Mouse (Mus musculus) G1E (cell line): ENCODE results near the gene Phactr4. TPM values are rescaled to one million over a fixed set of nuclear protein-coding genes. Genes with fewer than 3 reads are reported as not detected.

Experiments
- ATAC-seq: 2 replicates; pipeline ENCODE4 v1.8.0; 2016; ENCODE audit warnings: mild to moderate bottlenecking; ENCODE audit not compliant: insufficient number of reproducible peaks, poor library complexity, low FRiP score, severe bottlenecking; ENCODE audit errors: extremely low read depth
- DNase-seq: peaks from one replicate; pipeline ENCODE4 v3.0.0; 2012; ENCODE audit warnings: low spot score
- H3K27me3 ChIP-seq: 2 replicates; pipeline ENCODE4 v1.6.1; 2012; ENCODE audit warnings: mild to moderate bottlenecking, low read length, inconsistent platforms; ENCODE audit not compliant: insufficient read depth
- H3K36me3 ChIP-seq: replicated peaks from 2 replicates; pipeline ENCODE3; 2012; ENCODE audit warnings: mild to moderate bottlenecking, inconsistent platforms
- H3K4me1 ChIP-seq: 2 replicates; pipeline ENCODE4 v1.6.1; 2012; ENCODE audit warnings: low read depth, low read length, inconsistent platforms, mixed read lengths; ENCODE audit not compliant: insufficient read depth
- H3K4me3 ChIP-seq: 2 replicates; pipeline ENCODE4 v1.5.1; 2012; ENCODE audit warnings: low read depth, mild to moderate bottlenecking, inconsistent platforms, low read length, moderate library complexity, mixed read lengths
- H3K9me3 ChIP-seq: replicated peaks from 2 replicates; pipeline ENCODE4 v1.6.1; 2012; ENCODE audit warnings: inconsistent platforms
- CTCF ChIP-seq: IDR thresholded peaks from 2 replicates; pipeline ENCODE4 v1.5.1; 2012; ENCODE audit warnings: low read depth, low read length, inconsistent platforms, mixed read lengths
- GATA1 ChIP-seq: IDR thresholded peaks from 2 replicates; pipeline ENCODE4 v1.6.1; 2012; ENCODE audit warnings: borderline replicate concordance, low read length, inconsistent platforms, mixed read lengths
- GATA2 ChIP-seq: IDR thresholded peaks from 2 replicates; pipeline ENCODE4 v1.6.1; 2012; ENCODE audit warnings: low read depth, low read length, inconsistent platforms, borderline replicate concordance
- POLR2AphosphoS5 ChIP-seq: IDR thresholded peaks from 2 replicates; pipeline ENCODE4 v1.6.1; 2012; ENCODE audit warnings: low read depth, low read length, inconsistent platforms; ENCODE audit not compliant: insufficient replicate concordance
- TAL1 ChIP-seq: conservative IDR thresholded peaks from 2 replicates; pipeline ENCODE4 v1.6.1; 2012; ENCODE audit warnings: low read depth, low read length, inconsistent platforms, mixed read lengths
- polyA plus RNA-seq: library from polyadenylated mRNA; stranded (reverse); fragments of >175 nt; gene quantifications from 2 replicates; pipeline ENCODE4 v1.2.3, GENCODE M21; 2012
- total RNA-seq, 2 experiments: library from RNA; stranded (forward) in 1 of 2; stranded (reverse) in 1 of 2; fragments of 200-1000 nt in 1 of 2; fragments of >200 nt in 1 of 2; fragmentation: Nextera tagmentation in 1 of 2; gene quantifications; 2 replicates each; pipeline ENCODE4 v1.2.3; 2014 to 2017

The Phactr4 gene
- total and polyA plus RNA-seq, 3 experiments: 7.7 to 72.5 (median 15.2) TPM

DNA sequence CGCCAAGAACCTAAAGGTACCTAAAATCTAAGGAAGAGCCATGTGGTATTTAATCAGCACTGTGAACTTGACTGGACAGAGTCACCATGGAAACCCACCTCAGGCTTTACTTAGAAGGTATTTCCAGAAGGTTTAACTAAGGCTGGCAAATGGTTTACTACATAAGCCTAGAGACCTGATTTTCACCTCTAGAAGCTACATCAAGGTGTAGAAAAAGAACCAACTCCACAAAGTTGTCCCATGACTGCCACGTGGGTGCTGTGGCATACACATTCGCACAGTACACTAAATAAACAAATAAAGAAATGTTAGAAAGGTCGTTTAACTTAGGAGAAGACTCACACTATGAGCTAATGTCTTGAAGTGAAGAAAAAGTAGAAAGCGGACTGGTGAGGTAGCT is 17.7 kb downstream of the Phactr4 start:
- H3K36me3 ChIP-seq: peaks cover 62% of the 10 kb centered on the region
- DNase-seq: no peak
- no peak for TF ChIP-seq POLR2AphosphoS5
- TF ChIP-seq CTCF: no peak
- TF ChIP-seq GATA2: no peak
- no peak for TF ChIP-seq TAL1
- no peak for TF ChIP-seq GATA1
- no peak for ATAC-seq
- peaks cover 37% of the 10 kb centered on the region for H3K4me1 ChIP-seq
- H3K4me3 ChIP-seq: no peak overlapping the region
- H3K9me3 ChIP-seq: no peaks in the 10 kb centered on the region
- H3K27me3 ChIP-seq: no peaks in the 10 kb centered on the region

DNA sequence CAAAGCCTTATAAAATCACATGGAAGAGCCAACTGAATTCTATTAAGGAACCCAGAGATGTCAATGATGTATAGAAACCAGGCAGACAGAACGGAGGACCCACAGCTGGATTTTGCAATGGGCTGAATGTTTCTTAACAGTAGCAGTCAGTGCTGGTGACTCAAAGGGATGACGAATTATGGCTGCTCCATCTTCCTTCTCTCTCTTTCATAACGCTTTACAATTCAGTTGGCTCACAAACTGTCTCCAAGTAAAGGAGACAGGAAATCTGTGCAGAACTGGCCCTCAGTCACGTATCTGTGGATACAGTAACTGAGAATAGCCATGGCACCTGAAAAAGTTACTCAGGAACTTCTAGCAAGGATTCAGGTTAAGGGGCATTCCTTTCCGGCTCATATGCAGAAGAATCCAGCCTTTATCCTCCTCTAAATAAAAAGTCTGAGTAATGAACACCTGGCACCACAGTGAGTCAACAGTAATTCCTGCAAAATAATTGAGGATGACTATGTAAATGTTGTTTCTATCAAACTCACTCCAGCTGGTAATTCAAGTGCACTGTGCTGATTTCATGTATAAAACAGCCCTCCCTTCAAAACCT is 19.1 kb downstream of the Phactr4 start:
- peaks cover 37% of the 10 kb centered on the region for H3K4me1 ChIP-seq
- DNase-seq: no peak
- no peak overlapping the region for H3K4me3 ChIP-seq
- H3K36me3 ChIP-seq: peaks cover 66% of the 10 kb centered on the region
- no peak for ATAC-seq
- no peaks in the 10 kb centered on the region for H3K9me3 ChIP-seq
- no peaks in the 10 kb centered on the region for H3K27me3 ChIP-seq
- TF ChIP-seq GATA1: no peak
- no peak for TF ChIP-seq POLR2AphosphoS5
- TF ChIP-seq TAL1: no peak
- TF ChIP-seq GATA2: no peak

DNA sequence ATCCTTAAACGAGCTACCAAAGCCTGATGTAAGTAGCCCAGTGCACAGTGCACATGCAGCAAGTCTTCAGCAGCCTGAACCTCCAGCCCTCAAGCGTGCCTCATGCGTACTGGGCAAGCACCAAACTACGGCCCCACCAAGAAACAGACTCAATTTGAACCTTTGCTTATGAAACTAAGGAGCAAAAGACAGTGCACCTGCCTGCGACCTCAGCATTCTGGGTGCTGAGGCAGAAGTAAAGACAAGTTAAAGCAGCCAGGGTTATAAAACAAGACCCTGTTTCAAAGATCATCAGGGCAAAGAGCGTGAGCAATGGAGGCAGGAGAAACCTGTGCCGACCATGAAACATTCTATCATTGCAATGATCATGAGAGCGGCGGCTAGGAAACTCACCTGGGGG is 21.3 kb downstream of the Phactr4 start:
- Histone ChIP-seq H3K36me3 (peaks cover 60% of the 10 kb centered on the region), H3K4me1 (peaks cover 42% of the 10 kb centered on the region), H3K4me3 (no peak overlapping the region), H3K9me3 (no peaks in the 10 kb centered on the region), H3K27me3 (no peaks in the 10 kb centered on the region)
- DNase-seq (no peak), ATAC-seq (no peak)
- TF ChIP-seq GATA1: no peak
- TF ChIP-seq TAL1: no peak
- TF ChIP-seq GATA2: no peak
- no peak for TF ChIP-seq CTCF
- TF ChIP-seq POLR2AphosphoS5: no peak

DNA sequence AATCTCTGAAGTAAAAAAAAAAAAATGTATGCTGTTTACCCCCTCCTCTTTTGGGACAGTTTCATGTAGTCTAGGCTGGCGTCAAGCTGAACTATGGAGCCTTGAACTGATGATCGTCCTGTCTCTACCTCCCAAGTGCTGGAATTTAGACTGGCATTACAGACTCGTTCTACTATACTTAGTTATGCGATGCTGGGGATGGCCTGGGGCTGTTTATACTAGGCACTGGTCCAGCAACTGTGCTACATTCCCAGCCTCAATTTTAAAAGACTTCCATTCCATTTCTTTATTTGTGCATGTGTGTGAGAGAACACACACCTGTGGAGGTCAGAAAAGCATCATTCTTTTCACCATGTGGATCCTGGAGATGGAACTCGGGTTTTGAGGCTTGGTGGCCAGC is 23.4 kb downstream of the Phactr4 start:
- Histone ChIP-seq H3K4me1 (peaks cover 49% of the 10 kb centered on the region), H3K9me3 (0 out of 2 replicates have a peak, but pooled peaks cover 3% of the 10 kb centered on the region), H3K4me3 (no peak overlapping the region), H3K27me3 (no peaks in the 10 kb centered on the region), H3K36me3 (peaks cover 62% of the 10 kb centered on the region)
- no peak for DNase-seq
- TF ChIP-seq TAL1 (no peak), CTCF (no peak), POLR2AphosphoS5 (no peak), GATA1 (no peak), GATA2 (no peak)
- no peak for ATAC-seq

DNA sequence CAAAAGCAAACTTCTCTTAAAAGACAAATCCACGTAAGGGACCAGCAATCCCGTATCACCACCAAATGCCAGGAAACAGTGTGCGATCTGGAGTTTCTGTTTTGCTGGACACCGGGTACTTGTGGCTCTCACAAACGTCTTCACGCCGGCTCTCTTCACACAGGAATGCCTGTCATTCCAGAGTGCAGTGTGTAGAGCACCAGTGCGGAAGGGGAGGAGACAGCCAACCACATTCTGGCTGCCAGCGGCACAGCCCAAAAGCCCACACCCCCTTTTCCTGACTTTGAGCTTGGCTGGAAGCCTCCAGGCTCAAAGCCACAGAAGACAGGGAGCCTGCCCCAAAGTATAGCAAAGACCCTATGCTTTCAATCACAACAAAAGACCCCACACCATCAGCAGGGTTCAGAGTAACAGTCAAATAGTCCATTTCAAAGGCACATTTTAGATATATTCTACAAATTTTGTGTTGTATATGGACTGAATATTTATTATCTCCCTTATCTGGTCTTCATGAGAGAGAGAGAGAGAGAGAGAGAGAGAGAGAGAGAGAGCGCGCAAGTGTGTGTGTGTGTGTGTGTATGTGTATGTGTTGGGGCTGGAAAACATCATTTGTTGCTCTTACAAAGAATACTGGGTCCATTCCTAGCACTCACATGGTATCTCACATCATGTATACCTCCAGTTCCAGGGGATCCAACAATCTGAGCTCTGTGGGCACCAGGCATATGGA is 24.1 kb downstream of the Phactr4 start:
- TF ChIP-seq POLR2AphosphoS5 (no peak), GATA1 (no peak), TAL1 (no peak), GATA2 (no peak), CTCF (no peak)

DNA sequence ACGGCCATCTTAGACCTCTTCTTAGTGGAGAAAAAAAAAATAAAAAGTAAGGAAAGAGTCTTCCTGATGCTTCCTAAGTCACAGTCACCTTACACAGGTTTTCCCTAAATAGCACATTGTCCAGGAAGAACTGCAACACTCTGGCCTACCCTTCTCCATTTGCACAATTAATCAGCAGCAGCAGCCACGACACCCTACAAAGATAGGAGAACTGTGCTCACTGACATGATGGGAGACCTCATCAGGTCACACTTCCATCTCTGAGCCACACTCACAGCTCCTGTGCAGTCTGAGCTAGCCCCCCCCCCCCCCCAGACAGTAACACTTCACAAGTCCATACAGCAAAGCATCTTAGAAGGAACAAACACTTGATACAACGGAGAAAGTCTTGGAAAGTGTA is 25.2 kb downstream of the Phactr4 start:
- TF ChIP-seq CTCF: no peak
- no peak for TF ChIP-seq POLR2AphosphoS5
- TF ChIP-seq GATA1: no peak
- TF ChIP-seq GATA2: no peak
- TF ChIP-seq TAL1: no peak
- H3K4me3 ChIP-seq: peak overlapping the region; percentile 55
- peaks cover 7% of the 10 kb centered on the region; the same call in 1 of the 2 replicates for H3K9me3 ChIP-seq

More for the DNA sequence above, 24.1 kb downstream of the Phactr4 start:
- H3K4me3 ChIP-seq: peak overlapping the region; percentile 58
- ATAC-seq: no peak
- peaks cover 5% of the 10 kb centered on the region; the same call in 1 of the 2 replicates for H3K9me3 ChIP-seq
- H3K36me3 ChIP-seq: peaks cover 64% of the 10 kb centered on the region
- H3K4me1 ChIP-seq: peaks cover 49% of the 10 kb centered on the region
- no peaks in the 10 kb centered on the region for H3K27me3 ChIP-seq
- no peak for DNase-seq

More for the DNA sequence above, 25.2 kb downstream of the Phactr4 start:
- H3K4me1 ChIP-seq: peaks cover 51% of the 10 kb centered on the region
- peaks cover 62% of the 10 kb centered on the region for H3K36me3 ChIP-seq
- ATAC-seq: no peak
- no peak for DNase-seq
- H3K27me3 ChIP-seq: no peaks in the 10 kb centered on the region
